Mouse (Mus musculus) small intestine, adult 2 months (tissue): ENCODE results near the gene Map4k3. TPM values are rescaled to one million over a fixed set of nuclear protein-coding genes. Genes with fewer than 3 reads are reported as not detected.
"Not testable (repeated sequence)": the region's sequence is repeated elsewhere in the genome, so short reads cannot be mapped to it uniquely, and the experiment has no call there.

ENCODE experiments used
- H3K27ac ChIP-seq: fragments of 200-500 bp; 2 replicates; pipeline ENCODE4 v1.5.1; 2012; ENCODE audit warnings: low read depth, low read length, control low read depth, inconsistent platforms; ENCODE audit not compliant: insufficient read depth
- H3K27me3 ChIP-seq: fragments of 200-500 bp; 2 replicates; pipeline ENCODE4 v1.6.1; 2012; ENCODE audit warnings: mild to moderate bottlenecking, moderate library complexity, low read length, inconsistent platforms; ENCODE audit not compliant: control insufficient read depth, insufficient read depth
- H3K36me3 ChIP-seq: fragments of 200-500 bp; 2 replicates; pipeline ENCODE4 v1.6.1; 2012; ENCODE audit warnings: mild to moderate bottlenecking, low read length, control low read depth, inconsistent platforms; ENCODE audit not compliant: control insufficient read depth, insufficient read depth
- H3K4me1 ChIP-seq: fragments of 200-500 bp; 2 replicates; pipeline ENCODE4 v1.6.1; 2012; ENCODE audit warnings: low read length, inconsistent platforms, mixed read lengths; ENCODE audit not compliant: control insufficient read depth, insufficient read depth, insufficient read length
- H3K4me3 ChIP-seq: fragments of 200-500 bp; 2 replicates; pipeline ENCODE4 v1.5.1; 2012; ENCODE audit warnings: low read depth, mild to moderate bottlenecking, control low read depth, inconsistent platforms, low read length, moderate library complexity
- CTCF ChIP-seq: fragments of 200-500 bp; IDR thresholded peaks from 2 replicates; pipeline ENCODE4 v1.5.1; 2012; ENCODE audit warnings: low read depth, mild to moderate bottlenecking, control low read depth, inconsistent platforms, low read length, moderate library complexity, mixed read lengths; ENCODE audit not compliant: insufficient replicate concordance, insufficient read length; ENCODE audit errors: extremely low read depth
- POLR2A ChIP-seq: fragments of 200-500 bp; IDR thresholded peaks from 2 replicates; pipeline ENCODE4 v1.6.1; 2012; ENCODE audit warnings: low read depth, mild to moderate bottlenecking, control low read depth, inconsistent platforms, low read length, moderate library complexity
- WGBS: fragments of 180-500 bp; shearing (Covaris S2); methylation state at CpG from one replicate; pipeline ENCODE4 v1.1.7; 2018; 5-methylcytosine and 5-hydroxymethylcytosine counted together
- polyA plus RNA-seq: library from polyadenylated mRNA; depleted of rRNA; stranded (reverse); fragments of >200 nt; gene quantifications from 2 replicates; pipeline ENCODE4 v1.2.3, GENCODE M21; 2012

The Map4k3 gene
- polyA plus RNA-seq, 1 experiment, result 9.4 TPM

- peaks cover 3% of the 10 kb centered on the region; the same call in 1 of the 2 replicates for H3K4me1 ChIP-seq
- TF ChIP-seq CTCF (no peak), POLR2A (no peak)
- H3K27ac ChIP-seq, result no peak overlapping the region
- peaks cover 9% of the 10 kb centered on the region for H3K36me3 ChIP-seq
- H3K27me3 ChIP-seq, result 0 out of 2 replicates have a peak, but pooled peaks cover 7% of the 10 kb centered on the region
- WGBS, result under 1% methylated on average over 30 of the region's 30 CpGs
- H3K4me3 ChIP-seq, result peak overlapping the region; percentile 10
Observed at GRCm38 (mm10) chr17:80577214-80577613, 151.1 kb downstream of the Map4k3 start.

- TF ChIP-seq POLR2A (no peak), CTCF (no peak)
- peaks cover 3% of the 10 kb centered on the region; the same call in 1 of the 2 replicates for H3K4me1 ChIP-seq
- peaks cover 2% of the 10 kb centered on the region; the same call in 1 of the 2 replicates for H3K36me3 ChIP-seq
- no peak overlapping the region for H3K27ac ChIP-seq
- no peak overlapping the region for H3K4me3 ChIP-seq
- H3K27me3 ChIP-seq, result 0 out of 2 replicates have a peak, but pooled peaks cover 7% of the 10 kb centered on the region
- WGBS, result 68% methylated on average over 7 of the region's 7 CpGs
Observed at GRCm38 (mm10) chr17:80575008-80575407, 153.3 kb downstream of the Map4k3 start.

GRCm38 (mm10) chr17:80574471-80574965, 153.8 kb downstream of the Map4k3 start:
- no peak for TF ChIP-seq CTCF
- no peak for TF ChIP-seq POLR2A
- Histone ChIP-seq H3K4me1 (peaks cover 3% of the 10 kb centered on the region; the same call in 1 of the 2 replicates), H3K27me3 (0 out of 2 replicates have a peak, but pooled peaks cover 7% of the 10 kb centered on the region), H3K27ac (no peak overlapping the region), H3K4me3 (no peak overlapping the region), H3K36me3 (no peaks in the 10 kb centered on the region)
- 81% methylated on average over 7 of the region's 7 CpGs for WGBS

GRCm38 (mm10) chr17:80572187-80572935, 155.9 kb downstream of the Map4k3 start:
- WGBS, result 94% methylated on average over 13 of the region's 13 CpGs
- TF ChIP-seq CTCF, result no peak
- TF ChIP-seq POLR2A, result no peak
- no peaks in the 10 kb centered on the region for H3K36me3 ChIP-seq
- no peak overlapping the region for H3K4me3 ChIP-seq
- H3K27ac ChIP-seq, result no peak overlapping the region
- peaks cover 3% of the 10 kb centered on the region; the same call in 1 of the 2 replicates for H3K4me1 ChIP-seq
- 0 out of 2 replicates have a peak, but pooled peaks cover 7% of the 10 kb centered on the region for H3K27me3 ChIP-seq

GRCm38 (mm10) chr17:80571460-80571859, 156.8 kb downstream of the Map4k3 start:
- no peaks in the 10 kb centered on the region for H3K4me1 ChIP-seq
- TF ChIP-seq CTCF (no peak), POLR2A (no peak)
- H3K27me3 ChIP-seq, result no peaks in the 10 kb centered on the region

GRCm38 (mm10) chr17:80569718-80570117, 158.6 kb downstream of the Map4k3 start:
- H3K4me1 ChIP-seq, H3K36me3 ChIP-seq, H3K27me3 ChIP-seq, H3K4me3 ChIP-seq, H3K27ac ChIP-seq: not testable (repeated sequence)
- 99% methylated on average over 2 of the region's 2 CpGs for WGBS

More at GRCm38 (mm10) chr17:80571460-80571859, 156.8 kb downstream of the Map4k3 start:
- no peak overlapping the region for H3K27ac ChIP-seq
- H3K4me3 ChIP-seq, result no peak overlapping the region
- no peaks in the 10 kb centered on the region for H3K36me3 ChIP-seq
- WGBS, result 89% methylated on average over 4 of the region's 4 CpGs

GRCm38 (mm10) chr17:80568842-80569601, 159.3 kb downstream of the Map4k3 start:
- 81% methylated on average over 6 of the region's 6 CpGs for WGBS

More at GRCm38 (mm10) chr17:80568842-80569601, 159.3 kb downstream of the Map4k3 start:
- TF ChIP-seq CTCF (no peak), POLR2A (no peak)
- H3K27me3 ChIP-seq, result no peaks in the 10 kb centered on the region
- peaks cover 2% of the 10 kb centered on the region; the same call in 1 of the 2 replicates for H3K36me3 ChIP-seq
- H3K4me1 ChIP-seq, result no peaks in the 10 kb centered on the region
- no peak overlapping the region for H3K27ac ChIP-seq
- H3K4me3 ChIP-seq, result no peak overlapping the region
